Comparison of ENCODE assay signal across 10 mouse cellular contexts in genomic region chr2:32898983-32899382, GRCm38 (mm10). TPM values are rescaled to one million over a fixed set of nuclear protein-coding genes. Genes with fewer than 3 reads are reported as not detected.
DNase-seq lines count a peak whose midpoint lies in the region; ATAC-seq and TF ChIP-seq lines count a peak whose summit lies in the region.
"Had no signal": no experiment of that assay in that cellular context is flagged by ENCODE, and none has a peak within 500 bp of the region (broad histone marks: within the 10 kb centered on the region; RNA-seq: fewer than 3 reads in every experiment).

No protein-coding gene starts in this region.

- TF ChIP-seq POLR2A in thymus, adult 2 months (IDR thresholded peaks at IDR 0.05; ENCODE audit: control insufficient read depth, extremely low read depth, insufficient read depth, low read length, poor library complexity) = no peak

- H3K9ac ChIP-seq in heart, embryonic 15.5 days = no peak overlapping the region
- H3K9ac ChIP-seq in embryonic facial prominence, embryonic 15.5 days = no peak overlapping the region
- H3K9ac ChIP-seq in stomach, embryonic 14.5 days (replicated peaks; ENCODE audit: low read depth, low read length) = no peak overlapping the region
- H3K9ac ChIP-seq in liver, embryonic 11.5 days (ENCODE audit: low read depth, low read length) = no peak overlapping the region
- H3K9ac ChIP-seq: midbrain, embryonic 13.5 days had no signal

- ATAC-seq in heart, embryonic 15.5 days (replicated peaks; ENCODE audit: insufficient number of reproducible peaks, insufficient read depth, low FRiP score, low read depth) = no peak
- no peak for ATAC-seq in embryonic facial prominence, embryonic 15.5 days (ENCODE audit: insufficient number of reproducible peaks, low FRiP score, low TSS enrichment, low read depth)
- peak; percentile 59 for ATAC-seq in stomach, embryonic 14.5 days (ENCODE audit: insufficient number of reproducible peaks, insufficient read depth, low FRiP score, low read depth)
- ATAC-seq in liver, embryonic 11.5 days (replicated peaks; ENCODE audit: low FRiP score) = no peak
- ATAC-seq: midbrain, embryonic 13.5 days had no signal

- DNase-seq in heart, adult 18-20 months = no peak
- DNase-seq in kidney, postnatal 25 days = peak; percentile 61 to 70
- no peak for DNase-seq in liver, embryonic 11.5 days (ENCODE audit: low spot score)
- no peak for DNase-seq in thymus, adult 2 months
- no peak for DNase-seq in layer of hippocampus, adult 9-11 months
- DNase-seq: gastrocnemius, postnatal 36 days had no signal

- H3K36me3 ChIP-seq in heart, embryonic 15.5 days = no peaks in the 10 kb centered on the region
- 0 out of 2 replicates have a peak, but pooled peaks cover 4% of the 10 kb centered on the region for H3K36me3 ChIP-seq in embryonic facial prominence, embryonic 15.5 days
- no peaks in the 10 kb centered on the region; the same call in 1 of the 2 replicates for H3K36me3 ChIP-seq in stomach, embryonic 14.5 days (ENCODE audit: control insufficient read depth, insufficient read depth, low read length)
- H3K36me3 ChIP-seq in liver, embryonic 11.5 days (ENCODE audit: control insufficient read depth, insufficient read depth, low read length) = no peaks in the 10 kb centered on the region
- H3K36me3 ChIP-seq in thymus, adult 2 months (ENCODE audit: control insufficient read depth, insufficient read depth, low read length) = no peaks in the 10 kb centered on the region
- H3K36me3 ChIP-seq: midbrain, embryonic 13.5 days had no signal

- H3K4me3 ChIP-seq in heart, embryonic 15.5 days = no peak overlapping the region
- H3K4me3 ChIP-seq in embryonic facial prominence, embryonic 15.5 days (replicated peaks) = no peak overlapping the region
- H3K4me3 ChIP-seq in stomach, embryonic 14.5 days (ENCODE audit: low read depth, low read length) = no peak overlapping the region
- no peak overlapping the region for H3K4me3 ChIP-seq in liver, embryonic 11.5 days (ENCODE audit: low read depth, low read length)
- H3K4me3 ChIP-seq in thymus, adult 2 months (ENCODE audit: control insufficient read depth, insufficient read depth, low read length) = no peak overlapping the region
- H3K4me3 ChIP-seq: midbrain, embryonic 13.5 days had no signal

- no peaks in the 10 kb centered on the region for H3K27me3 ChIP-seq in heart, embryonic 15.5 days
- no peaks in the 10 kb centered on the region for H3K27me3 ChIP-seq in embryonic facial prominence, embryonic 15.5 days
- no peaks in the 10 kb centered on the region for H3K27me3 ChIP-seq in stomach, embryonic 14.5 days (ENCODE audit: control insufficient read depth, insufficient read depth, low read length)
- H3K27me3 ChIP-seq in liver, embryonic 11.5 days (replicated peaks; ENCODE audit: control insufficient read depth, insufficient read depth, low read length) = no peaks in the 10 kb centered on the region
- no peaks in the 10 kb centered on the region for H3K27me3 ChIP-seq in thymus, adult 2 months (ENCODE audit: control insufficient read depth, insufficient read depth, low read length)
- H3K27me3 ChIP-seq: midbrain, embryonic 13.5 days had no signal

- 46% methylated on average over 7 of the region's 7 CpGs for WGBS in heart, embryonic 15.5 days
- 63% methylated on average over 7 of the region's 7 CpGs for WGBS in embryonic facial prominence, embryonic 15.5 days
- 49% methylated on average over 7 of the region's 7 CpGs for WGBS in stomach, embryonic 14.5 days
- WGBS in liver, embryonic 11.5 days = 86% methylated on average over 7 of the region's 7 CpGs
- WGBS in thymus, adult 2 months = 91% methylated on average over 7 of the region's 7 CpGs

- no peak for TF ChIP-seq CTCF in thymus, adult 2 months (IDR thresholded peaks at IDR 0.05; ENCODE audit: borderline replicate concordance, control insufficient read depth, extremely low read depth, insufficient read depth, low read length, poor library complexity)

- H3K27ac ChIP-seq in heart, embryonic 15.5 days = 0 out of 2 replicates have a peak overlapping the region, but pooled peaks have one; percentile 13
- peak overlapping the region; percentile 84 for H3K27ac ChIP-seq in embryonic facial prominence, embryonic 15.5 days (replicated peaks)
- H3K27ac ChIP-seq in stomach, embryonic 14.5 days (ENCODE audit: low read length) = peak overlapping the region; percentile 69; the same call in 1 of the 2 replicates
- H3K27ac ChIP-seq in liver, embryonic 11.5 days (ENCODE audit: low read depth, low read length) = no peak overlapping the region
- no peak overlapping the region for H3K27ac ChIP-seq in thymus, adult 2 months (ENCODE audit: control insufficient read depth, insufficient read depth, low read length)
- H3K27ac ChIP-seq: midbrain, embryonic 13.5 days had no signal

- H3K4me1 ChIP-seq in heart, embryonic 15.5 days (replicated peaks) = peaks cover 56% of the 10 kb centered on the region
- peaks cover 75% of the 10 kb centered on the region for H3K4me1 ChIP-seq in embryonic facial prominence, embryonic 15.5 days
- H3K4me1 ChIP-seq in stomach, embryonic 14.5 days (ENCODE audit: control insufficient read depth, insufficient read depth, low read length) = peaks cover 45% of the 10 kb centered on the region
- H3K4me1 ChIP-seq in liver, embryonic 11.5 days (replicated peaks; ENCODE audit: control insufficient read depth, insufficient read depth, low read length) = peaks cover 33% of the 10 kb centered on the region
- peaks cover 9% of the 10 kb centered on the region; the same call in 1 of the 2 replicates for H3K4me1 ChIP-seq in thymus, adult 2 months (replicated peaks; ENCODE audit: control insufficient read depth, insufficient read depth, low read length)

- H3K4me2 ChIP-seq in heart, embryonic 15.5 days = no peak overlapping the region
- no peak overlapping the region for H3K4me2 ChIP-seq in embryonic facial prominence, embryonic 15.5 days (replicated peaks)
- no peak overlapping the region; the same call in 1 of the 2 replicates for H3K4me2 ChIP-seq in stomach, embryonic 14.5 days (replicated peaks; ENCODE audit: low read depth, low read length)
- no peak overlapping the region for H3K4me2 ChIP-seq in liver, embryonic 11.5 days
- H3K4me2 ChIP-seq: midbrain, embryonic 13.5 days had no signal

- H3K9me3 ChIP-seq in heart, embryonic 15.5 days (replicated peaks) = no peaks in the 10 kb centered on the region
- no peaks in the 10 kb centered on the region for H3K9me3 ChIP-seq in embryonic facial prominence, embryonic 15.5 days (replicated peaks)
- H3K9me3 ChIP-seq in stomach, embryonic 14.5 days (ENCODE audit: control insufficient read depth, low read depth, low read length) = no peaks in the 10 kb centered on the region
- no peaks in the 10 kb centered on the region for H3K9me3 ChIP-seq in liver, embryonic 11.5 days (ENCODE audit: control insufficient read depth, low read length)
- H3K9me3 ChIP-seq: midbrain, embryonic 13.5 days had no signal

RNA-seq across cellular contexts. Expression of gene Fam129b, which starts 23.1 kb away (rescaled TPM):
- 43.0 and 57.4 TPM in 2 replicates for polyA plus RNA-seq in heart, embryonic 15.5 days (2015; fragmentation: Nextera tagmentation; extraction: Ambion mirVana)
- 10 to 100 TPM; 20.4 to 25.0 TPM for total RNA-seq in heart, adult 18-20 months (2021)
- polyA plus RNA-seq in embryonic facial prominence, embryonic 15.5 days (2015; fragmentation: Nextera tagmentation; extraction: Ambion mirVana) = 103 and 111 TPM in 2 replicates
- polyA plus RNA-seq in stomach, embryonic 14.5 days (2014; fragmentation: Nextera tagmentation; extraction: Ambion mirVana) = 31.9 and 34.7 TPM in 2 replicates
- 11.1 and 11.9 TPM in 2 replicates for polyA plus RNA-seq in liver, embryonic 11.5 days (2014; fragmentation: Nextera tagmentation; extraction: Ambion mirVana)
- 20.8 and 22.9 TPM in 2 replicates for polyA plus RNA-seq in thymus, adult 2 months (2012; rRNA removed)

RNA-seq across cellular contexts. Expression of gene Stxbp1, which starts 51.9 kb away (rescaled TPM):
- 23.8 and 28.3 TPM in 2 replicates for polyA plus RNA-seq in heart, embryonic 15.5 days (2015; fragmentation: Nextera tagmentation; extraction: Ambion mirVana)
- total RNA-seq in heart, adult 18-20 months (2021) = 10 to 100 TPM; 12.2 to 13.0 TPM
- 21.5 and 22.3 TPM in 2 replicates for polyA plus RNA-seq in embryonic facial prominence, embryonic 15.5 days (2015; fragmentation: Nextera tagmentation; extraction: Ambion mirVana)
- polyA plus RNA-seq in stomach, embryonic 14.5 days (2014; fragmentation: Nextera tagmentation; extraction: Ambion mirVana) = 22.6 and 23.5 TPM in 2 replicates
- 11.8 and 12.0 TPM in 2 replicates for polyA plus RNA-seq in liver, embryonic 11.5 days (2014; fragmentation: Nextera tagmentation; extraction: Ambion mirVana)
- polyA plus RNA-seq in thymus, adult 2 months (2012; rRNA removed) = 6.6 and 8.3 TPM in 2 replicates

Comparison
In these comparisons a context has a peak if more than half of its experiments do, and no peak if none do; other contexts are left out.
1. H3K27ac ChIP-seq: peak in heart, embryonic 15.5 days (single experiment), embryonic facial prominence, embryonic 15.5 days (single experiment) and stomach, embryonic 14.5 days (single experiment); none in liver, embryonic 11.5 days (single experiment) and thymus, adult 2 months (single experiment).
2. DNase-seq: peak in kidney, postnatal 25 days (2 of 2); none in heart, adult 18-20 months (0 of 2), liver, embryonic 11.5 days (single experiment), thymus, adult 2 months (single experiment) and layer of hippocampus, adult 9-11 months (single experiment).